Mouse (Mus musculus): ENCODE results near the gene Nrf1. TPM values are rescaled to one million over a fixed set of nuclear protein-coding genes. Genes with fewer than 3 reads are reported as not detected.
A peak's percentile ranks its signal among the peaks of the same experiment; 100 is the strongest.

Nrf1 gene
- polyA plus RNA-seq, 1 experiment from 2014 or later, result 29.9 TPM

- Histone ChIP-seq H3K4me3 (replicated peaks) (no peak overlapping the region), H3K4me2 (no peak overlapping the region), H3K9ac (replicated peaks) (no peak overlapping the region), H3K36me3 (peaks cover 22% of the 10 kb centered on the region), H3K27me3 (replicated peaks) (no peaks in the 10 kb centered on the region), H3K27ac (replicated peaks) (no peak overlapping the region), H3K9me3 (replicated peaks) (no peaks in the 10 kb centered on the region), H3K4me1 (no peaks in the 10 kb centered on the region)
- 91% methylated on average over 1 of the region's 1 CpGs for WGBS
- no peak for ATAC-seq (ENCODE audit: low FRiP score)
These were observed 75.6 kb downstream of the Nrf1 start for GRCm38 (mm10) chr6:30123391-30123790.

- Histone ChIP-seq H3K36me3 (peaks cover 7% of the 10 kb centered on the region), H3K27me3 (replicated peaks) (no peaks in the 10 kb centered on the region), H3K4me3 (replicated peaks) (no peak overlapping the region), H3K4me2 (no peak overlapping the region), H3K27ac (replicated peaks) (no peak overlapping the region), H3K9me3 (replicated peaks) (no peaks in the 10 kb centered on the region), H3K4me1 (no peaks in the 10 kb centered on the region), H3K9ac (replicated peaks) (no peak overlapping the region)
- no peak for ATAC-seq (ENCODE audit: low FRiP score)
- WGBS, result 80% methylated on average over 7 of the region's 7 CpGs
These were observed 78.3 kb downstream of the Nrf1 start for GRCm38 (mm10) chr6:30126060-30126459.

GRCm38 (mm10) chr6:30126766-30127165 is 79.0 kb downstream of the Nrf1 start:
- H3K27me3 ChIP-seq (replicated peaks), result no peaks in the 10 kb centered on the region
- H3K4me2 ChIP-seq, result no peak overlapping the region
- peaks cover 7% of the 10 kb centered on the region for H3K36me3 ChIP-seq
- H3K4me3 ChIP-seq (replicated peaks), result no peak overlapping the region
- no peaks in the 10 kb centered on the region for H3K4me1 ChIP-seq
- ATAC-seq (ENCODE audit: low FRiP score), result no peak
- H3K27ac ChIP-seq (replicated peaks), result no peak overlapping the region
- no peak overlapping the region for H3K9ac ChIP-seq (replicated peaks)
- 87% methylated on average over 9 of the region's 9 CpGs for WGBS
- no peaks in the 10 kb centered on the region for H3K9me3 ChIP-seq (replicated peaks)

GRCm38 (mm10) chr6:30132399-30132798 is 84.6 kb downstream of the Nrf1 start:
- no peaks in the 10 kb centered on the region for H3K4me1 ChIP-seq
- H3K27me3 ChIP-seq (replicated peaks), result no peaks in the 10 kb centered on the region
- 93% methylated on average over 3 of the region's 3 CpGs for WGBS
- H3K4me2 ChIP-seq, result no peak overlapping the region
- H3K9ac ChIP-seq (replicated peaks), result no peak overlapping the region
- H3K36me3 ChIP-seq, result 0 out of 2 replicates have a peak, but pooled peaks cover 2% of the 10 kb centered on the region
- H3K4me3 ChIP-seq (replicated peaks), result no peak overlapping the region
- no peaks in the 10 kb centered on the region for H3K9me3 ChIP-seq (replicated peaks)
- ATAC-seq (ENCODE audit: low FRiP score), result no peak
- no peak overlapping the region for H3K27ac ChIP-seq (replicated peaks)

GRCm38 (mm10) chr6:30135590-30135989 is 87.8 kb downstream of the Nrf1 start:
- Histone ChIP-seq H3K27ac (replicated peaks) (no peak overlapping the region), H3K27me3 (replicated peaks) (no peaks in the 10 kb centered on the region), H3K4me3 (replicated peaks) (no peak overlapping the region), H3K4me2 (no peak overlapping the region), H3K36me3 (peaks cover 4% of the 10 kb centered on the region; the same call in 1 of the 2 replicates), H3K4me1 (no peaks in the 10 kb centered on the region), H3K9me3 (replicated peaks) (no peaks in the 10 kb centered on the region), H3K9ac (replicated peaks) (no peak overlapping the region)
- 57% methylated on average over 3 of the region's 3 CpGs for WGBS
- no peak for ATAC-seq (ENCODE audit: low FRiP score)

GRCm38 (mm10) chr6:30137227-30137626 is 89.4 kb downstream of the Nrf1 start:
- 61% methylated on average over 2 of the region's 2 CpGs for WGBS
- no peak overlapping the region for H3K9ac ChIP-seq (replicated peaks)
- no peak for ATAC-seq (ENCODE audit: low FRiP score)
- no peaks in the 10 kb centered on the region for H3K4me1 ChIP-seq
- H3K4me2 ChIP-seq, result no peak overlapping the region
- no peaks in the 10 kb centered on the region for H3K27me3 ChIP-seq (replicated peaks)
- no peaks in the 10 kb centered on the region for H3K9me3 ChIP-seq (replicated peaks)
- peaks cover 11% of the 10 kb centered on the region for H3K36me3 ChIP-seq
- no peak overlapping the region for H3K4me3 ChIP-seq (replicated peaks)
- no peak overlapping the region for H3K27ac ChIP-seq (replicated peaks)

- WGBS, result 89% methylated on average over 7 of the region's 7 CpGs
- H3K4me1 ChIP-seq, result no peaks in the 10 kb centered on the region
- no peak overlapping the region for H3K27ac ChIP-seq (replicated peaks)
- no peak overlapping the region for H3K9ac ChIP-seq (replicated peaks)
- peaks cover 11% of the 10 kb centered on the region for H3K36me3 ChIP-seq
- no peaks in the 10 kb centered on the region for H3K9me3 ChIP-seq (replicated peaks)
- no peak overlapping the region for H3K4me2 ChIP-seq
- no peak overlapping the region for H3K4me3 ChIP-seq (replicated peaks)
- H3K27me3 ChIP-seq (replicated peaks), result no peaks in the 10 kb centered on the region
- ATAC-seq (ENCODE audit: low FRiP score), result no peak
These were observed 91.7 kb downstream of the Nrf1 start for GRCm38 (mm10) chr6:30139329-30140045.

GRCm38 (mm10) chr6:30143263-30143662 is 95.5 kb downstream of the Nrf1 start:
- no peak overlapping the region for H3K4me3 ChIP-seq (replicated peaks)
- no peak overlapping the region for H3K4me2 ChIP-seq
- no peaks in the 10 kb centered on the region for H3K27me3 ChIP-seq (replicated peaks)
- H3K36me3 ChIP-seq, result peaks cover 11% of the 10 kb centered on the region
- no peaks in the 10 kb centered on the region for H3K9me3 ChIP-seq (replicated peaks)
- 96% methylated on average over 4 of the region's 4 CpGs for WGBS
- H3K9ac ChIP-seq (replicated peaks), result no peak overlapping the region
- no peaks in the 10 kb centered on the region for H3K4me1 ChIP-seq
- no peak overlapping the region for H3K27ac ChIP-seq (replicated peaks)
- ATAC-seq (ENCODE audit: low FRiP score), result no peak

- no peak for ATAC-seq (ENCODE audit: low FRiP score)
- H3K27ac ChIP-seq (replicated peaks), result no peak overlapping the region
- peaks cover under 1% of the 10 kb centered on the region for H3K4me1 ChIP-seq
- no peaks in the 10 kb centered on the region for H3K36me3 ChIP-seq
- H3K4me2 ChIP-seq, result no peak overlapping the region
- no peaks in the 10 kb centered on the region for H3K27me3 ChIP-seq (replicated peaks)
- H3K9me3 ChIP-seq (replicated peaks), result no peaks in the 10 kb centered on the region
- H3K9ac ChIP-seq (replicated peaks), result no peak overlapping the region
- 75% methylated on average over 7 of the region's 7 CpGs for WGBS
- no peak overlapping the region for H3K4me3 ChIP-seq (replicated peaks)
These were observed 99.3 kb downstream of the Nrf1 start for GRCm38 (mm10) chr6:30147058-30147457.

- H3K4me2 ChIP-seq, result no peak overlapping the region
- peaks cover 8% of the 10 kb centered on the region for H3K4me1 ChIP-seq
- H3K36me3 ChIP-seq, result no peaks in the 10 kb centered on the region
- no peaks in the 10 kb centered on the region for H3K27me3 ChIP-seq (replicated peaks)
- no peaks in the 10 kb centered on the region for H3K9me3 ChIP-seq (replicated peaks)
- WGBS, result 89% methylated on average over 6 of the region's 6 CpGs
- H3K27ac ChIP-seq (replicated peaks), result no peak overlapping the region
- no peak overlapping the region for H3K9ac ChIP-seq (replicated peaks)
- H3K4me3 ChIP-seq (replicated peaks), result no peak overlapping the region
- ATAC-seq (ENCODE audit: low FRiP score), result no peak
These were observed 100.0 kb downstream of the Nrf1 start for GRCm38 (mm10) chr6:30147753-30148152.

- WGBS, result 91% methylated on average over 8 of the region's 8 CpGs
- peaks cover 15% of the 10 kb centered on the region for H3K4me1 ChIP-seq
These were observed 102.7 kb downstream of the Nrf1 start for GRCm38 (mm10) chr6:30150471-30150870.

GRCm38 (mm10) chr6:30152163-30152562 is 104.4 kb downstream of the Nrf1 start:
- no peak for ATAC-seq (ENCODE audit: low FRiP score)
- Histone ChIP-seq H3K4me1 (peaks cover 15% of the 10 kb centered on the region), H3K4me2 (no peak overlapping the region), H3K9ac (replicated peaks) (no peak overlapping the region), H3K4me3 (replicated peaks) (no peak overlapping the region), H3K9me3 (replicated peaks) (no peaks in the 10 kb centered on the region), H3K36me3 (no peaks in the 10 kb centered on the region), H3K27me3 (replicated peaks) (no peaks in the 10 kb centered on the region), H3K27ac (replicated peaks) (peak overlapping the region; percentile 66)
- WGBS, result 85% methylated on average over 12 of the region's 12 CpGs

More at GRCm38 (mm10) chr6:30150471-30150870, 102.7 kb downstream of the Nrf1 start:
- no peaks in the 10 kb centered on the region for H3K27me3 ChIP-seq (replicated peaks)
- no peak overlapping the region for H3K27ac ChIP-seq (replicated peaks)
- no peak overlapping the region for H3K4me2 ChIP-seq
- no peak overlapping the region for H3K9ac ChIP-seq (replicated peaks)
- H3K9me3 ChIP-seq (replicated peaks), result no peaks in the 10 kb centered on the region
- ATAC-seq (ENCODE audit: low FRiP score), result no peak
- no peak overlapping the region for H3K4me3 ChIP-seq (replicated peaks)
- H3K36me3 ChIP-seq, result no peaks in the 10 kb centered on the region
